Mouse (Mus musculus): Measurements from ENCODE around the gene Gimd1.

The Gimd1 gene

DNA sequence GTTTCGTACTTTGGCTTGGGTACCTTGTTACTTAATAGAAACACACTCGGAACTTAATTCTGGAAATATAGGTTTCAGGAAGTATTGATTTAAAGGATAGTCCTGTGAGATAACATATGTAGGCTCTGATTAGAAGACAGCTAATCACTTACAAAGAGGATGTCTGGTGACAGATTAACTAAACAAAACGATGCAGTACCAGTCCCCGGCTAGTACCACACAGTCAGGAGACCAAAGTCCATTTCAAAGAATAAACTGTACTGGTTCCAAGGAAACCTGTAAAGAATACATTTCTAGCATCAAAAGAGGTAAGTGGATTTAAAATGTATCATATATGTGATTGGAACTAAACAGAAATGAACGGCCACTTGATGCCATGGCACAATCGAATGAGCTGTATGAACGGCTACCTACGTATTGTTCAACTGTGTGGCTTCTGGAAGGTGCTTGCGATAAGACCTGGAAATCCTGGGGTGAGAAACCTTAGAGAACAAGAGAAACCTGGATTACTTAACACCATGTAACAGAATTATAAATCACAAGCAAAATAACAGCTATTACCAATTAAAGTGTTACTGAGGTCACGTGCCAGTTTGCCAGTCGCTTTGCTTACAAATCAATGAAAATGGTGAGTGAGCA lies at the start of gene Gimd1:
Gene Gimd1, plus strand, starts transcription at position 220 of the 639 bp plus-strand sequence.
- DNase-seq (ENCODE audit: low read depth in 2 of 2, low spot score in 2 of 2): no peak

DNA sequence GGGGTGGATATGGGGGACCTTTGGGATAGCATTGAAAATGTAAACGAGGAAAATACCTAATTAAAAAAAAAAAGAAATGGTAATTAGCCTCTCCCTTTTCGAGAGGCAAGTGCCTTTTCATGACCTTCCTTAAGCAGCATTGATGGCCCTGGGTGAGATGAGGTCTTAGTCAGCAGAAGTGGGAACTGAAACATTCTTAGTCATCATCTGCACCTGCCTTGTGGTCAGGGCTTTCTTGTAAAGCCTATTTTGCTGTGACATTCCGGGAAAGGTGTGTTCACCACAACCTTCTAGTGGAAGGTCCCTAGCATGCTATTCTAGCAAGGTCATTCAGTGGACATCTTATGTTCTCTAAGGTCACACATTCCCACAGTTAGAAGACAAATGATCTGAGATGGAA lies 48.4 kb upstream of the Gimd1 start:
- DNase-seq (ENCODE audit: low read depth in 2 of 2, low spot score in 2 of 2): no peak

DNA sequence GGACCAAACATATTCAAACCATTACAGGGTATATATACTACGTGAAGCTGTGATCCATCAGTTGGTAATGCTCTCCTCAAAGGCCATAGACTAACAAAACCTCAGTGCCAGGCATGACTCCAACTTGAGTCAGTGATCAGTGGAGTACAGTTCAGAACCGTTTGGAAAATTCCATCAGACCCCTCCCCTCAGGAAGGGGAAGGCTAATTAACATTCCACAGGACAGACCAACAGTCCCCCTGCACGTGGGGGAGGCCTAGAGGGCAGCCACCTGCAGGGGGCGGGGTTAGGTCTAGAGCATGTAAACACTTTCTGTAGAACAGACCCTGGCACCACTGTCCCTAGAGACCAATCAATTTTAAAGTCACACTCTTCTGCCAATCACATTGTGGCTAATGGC lies 47.3 kb upstream of the Gimd1 start:
- DNase-seq (ENCODE audit: low read depth in 2 of 2, low spot score in 2 of 2): no peak

DNA sequence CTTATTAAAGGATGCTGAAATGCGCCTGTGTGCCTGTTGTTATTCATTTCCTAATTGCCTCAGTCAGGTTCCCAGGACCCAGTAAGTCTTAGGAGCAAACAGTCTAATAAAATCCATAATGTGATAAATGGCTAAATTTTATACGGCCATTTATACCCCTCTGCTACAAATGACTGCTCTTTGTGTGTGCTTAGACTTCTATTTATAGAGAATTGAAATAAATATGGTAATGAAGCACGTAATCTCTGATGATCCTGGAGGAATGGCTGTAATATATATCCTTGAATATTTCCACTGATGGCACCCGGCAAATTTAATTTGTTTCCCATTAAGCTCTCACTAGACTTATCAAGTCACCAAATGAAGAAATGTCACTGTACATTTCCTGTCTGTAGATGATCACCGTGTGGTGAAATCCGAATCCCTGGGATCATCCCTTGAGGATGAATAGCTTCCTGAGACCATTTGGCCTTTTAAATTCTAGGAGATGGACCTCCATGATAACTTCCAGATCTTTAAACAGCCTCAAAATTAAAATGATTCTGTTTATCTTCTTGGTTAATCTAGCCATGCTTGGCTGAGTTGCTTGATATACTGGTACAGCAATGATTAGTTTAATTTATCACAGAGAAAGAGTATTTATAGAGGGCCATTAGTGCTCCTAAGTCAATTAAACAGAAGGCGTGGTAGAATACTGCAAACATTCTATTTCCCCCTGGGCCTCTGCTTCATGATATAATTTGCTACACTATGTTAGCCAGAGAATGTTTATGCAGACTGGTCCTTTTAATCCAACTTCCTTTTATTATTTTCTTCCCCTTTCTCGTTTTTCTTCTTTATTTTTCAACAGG lies 44.3 kb upstream of the Gimd1 start:
- DNase-seq (ENCODE audit: low read depth in 2 of 2, low spot score in 2 of 2): no peak

DNA sequence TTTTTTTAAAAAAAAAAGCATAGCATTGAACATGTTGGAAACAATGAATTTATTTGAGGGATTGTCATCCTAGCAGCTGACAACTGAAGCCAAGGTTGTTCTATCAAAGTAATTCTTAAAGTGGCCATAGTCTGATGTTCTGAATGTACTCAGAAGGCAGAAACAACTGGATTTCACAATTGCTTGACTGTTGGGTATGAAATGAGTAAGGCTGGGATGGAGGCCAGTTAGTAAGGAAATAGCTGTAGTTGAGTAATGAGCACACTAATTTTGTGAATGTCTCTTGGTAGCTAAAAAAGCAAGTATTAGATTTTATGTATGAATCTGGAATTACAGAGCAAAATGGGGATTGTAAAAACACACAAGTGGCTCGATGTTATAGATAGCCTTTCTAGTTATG lies 41.5 kb upstream of the Gimd1 start:
- DNase-seq (ENCODE audit: low read depth in 2 of 2, low spot score in 2 of 2): no peak

DNA sequence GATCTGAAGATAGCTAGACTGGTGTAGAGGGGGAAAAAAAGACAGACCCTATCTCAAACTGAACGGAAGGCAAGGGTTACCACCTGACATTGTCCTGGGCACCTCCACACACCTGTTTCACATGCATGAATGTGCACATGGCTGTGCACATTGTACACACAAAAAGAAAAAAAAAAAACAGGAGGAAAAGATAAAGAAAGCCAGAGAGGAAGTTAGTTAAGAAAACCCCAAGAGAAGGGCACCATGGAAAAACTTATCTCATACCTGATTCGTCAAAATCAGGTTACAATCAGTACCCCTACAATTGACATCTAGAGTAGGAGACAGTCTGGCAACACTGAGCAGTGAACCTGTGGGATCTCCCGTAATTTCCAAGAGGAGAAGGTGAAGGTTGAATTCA lies 39.6 kb upstream of the Gimd1 start:
- no peak for DNase-seq (ENCODE audit: low read depth in 2 of 2, low spot score in 2 of 2)

DNA sequence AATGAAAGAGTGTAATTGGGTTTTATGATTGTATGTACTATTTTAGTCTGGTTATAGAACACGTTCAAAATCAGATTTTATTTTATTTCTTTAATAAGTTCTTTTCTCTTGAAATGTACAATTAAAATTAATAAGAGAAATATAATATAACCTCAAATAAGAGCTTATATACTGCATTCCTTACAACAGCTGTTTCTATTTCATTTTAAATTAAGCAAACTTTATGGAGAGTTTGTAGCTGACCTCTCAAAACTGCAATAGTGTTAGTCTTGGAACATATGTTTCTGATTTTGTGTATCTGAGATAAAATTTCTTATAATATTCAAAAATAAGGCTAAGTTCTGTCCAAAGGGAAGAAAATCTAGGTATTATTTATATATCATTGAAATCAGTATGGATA lies 39.0 kb upstream of the Gimd1 start:
- no peak for DNase-seq (ENCODE audit: low read depth in 2 of 2, low spot score in 2 of 2)

DNA sequence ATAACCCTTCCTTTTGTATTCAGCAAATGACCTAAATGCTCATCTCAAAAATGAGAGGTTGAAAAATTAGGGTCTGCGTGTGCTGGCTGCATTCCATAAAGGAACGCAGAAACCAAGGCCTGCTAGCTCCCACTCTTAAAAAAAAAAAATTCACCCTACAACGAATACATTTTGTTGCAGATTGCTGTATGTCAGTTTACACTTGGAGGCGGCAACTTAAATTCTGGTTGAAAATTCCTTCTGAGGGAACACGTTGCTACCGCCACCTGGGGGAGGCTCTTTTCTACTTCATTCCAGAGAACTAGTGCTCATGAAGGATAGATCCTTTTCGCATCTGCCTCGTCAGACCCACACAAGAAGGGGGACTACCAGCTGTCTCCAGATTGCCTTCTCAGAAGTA lies 879 bp upstream of the Gimd1 start:
- no peak for DNase-seq (ENCODE audit: low read depth in 2 of 2, low spot score in 2 of 2)

DNA sequence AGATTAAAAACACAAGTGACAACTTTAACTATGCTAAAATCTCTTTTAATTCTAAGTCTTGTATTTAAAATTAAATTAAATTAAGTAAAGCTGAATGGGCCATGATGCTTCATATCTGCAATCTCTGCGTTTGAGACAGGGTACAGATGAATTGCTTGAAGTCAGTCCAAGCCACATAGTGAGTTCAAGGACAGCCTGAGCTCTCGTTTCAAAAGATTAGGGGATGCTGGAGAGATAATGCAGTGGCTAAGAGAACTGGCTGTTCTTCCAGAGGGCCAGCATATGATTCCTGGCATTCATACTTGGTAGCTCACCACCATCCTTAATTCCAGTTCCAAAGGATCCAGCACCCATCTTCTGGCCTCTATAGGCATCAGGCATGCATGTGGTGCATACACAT lies 3.6 kb downstream of the Gimd1 start:
- DNase-seq (ENCODE audit: low read depth in 2 of 2, low spot score in 2 of 2): no peak

DNA sequence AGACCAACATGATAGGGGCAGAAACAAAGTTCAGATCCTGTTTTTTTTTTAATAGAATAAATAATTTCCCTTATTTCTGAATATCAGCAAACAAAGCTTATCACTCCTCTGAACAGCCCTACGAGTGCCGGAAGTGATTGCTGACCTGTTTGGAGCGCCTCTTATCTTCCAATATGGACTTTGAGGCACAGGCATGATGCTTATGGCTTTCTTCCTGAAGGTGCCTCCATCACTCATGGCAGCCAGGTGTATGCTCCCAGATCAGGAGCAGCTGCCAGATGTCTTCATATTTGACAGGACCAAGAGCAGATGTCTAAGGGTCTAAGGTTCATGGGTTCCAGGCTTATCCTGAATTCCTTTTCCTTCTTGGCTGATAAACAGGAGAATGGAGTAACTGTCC lies 7.5 kb downstream of the Gimd1 start:
- no peak for DNase-seq (ENCODE audit: low read depth in 2 of 2, low spot score in 2 of 2)

DNA sequence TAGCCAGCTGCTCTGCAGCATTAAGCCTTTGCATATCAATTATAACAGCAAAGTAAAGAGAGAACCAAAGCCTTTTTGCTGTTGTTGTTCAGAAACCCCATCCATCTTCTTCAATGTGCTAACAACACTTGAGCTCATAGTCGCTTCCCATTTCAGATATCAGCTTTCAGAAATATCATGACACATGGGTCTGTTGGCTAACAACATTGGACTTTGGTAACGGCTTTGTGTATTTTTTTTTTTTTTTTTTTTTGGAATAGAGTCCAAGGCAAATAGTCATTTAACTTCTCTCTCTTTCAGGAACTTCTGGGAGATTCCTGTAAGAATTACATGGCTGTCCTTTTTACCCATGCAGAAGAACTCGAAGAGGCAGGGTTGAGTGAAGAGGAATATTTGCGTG lies 14.5 kb downstream of the Gimd1 start:
- no peak for DNase-seq (ENCODE audit: low read depth in 2 of 2, low spot score in 2 of 2)

DNA sequence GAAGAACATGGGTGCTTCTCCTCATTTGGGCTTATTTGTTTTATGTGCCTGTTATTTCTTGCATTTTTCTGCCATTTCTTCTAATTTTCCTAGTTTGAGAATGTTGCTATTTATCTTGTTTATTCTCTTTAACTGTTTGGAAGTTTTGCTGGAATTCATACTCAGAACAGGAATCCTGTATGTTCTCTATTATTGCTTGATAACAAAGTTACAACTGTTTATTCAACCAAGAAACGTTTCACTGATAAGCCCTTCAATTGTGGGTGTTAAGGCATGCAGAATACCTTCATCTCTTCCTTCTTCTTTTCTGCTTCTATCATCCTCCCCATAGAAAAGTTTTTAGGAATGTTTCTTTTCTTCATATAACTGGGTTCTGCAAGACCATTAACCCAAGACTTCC lies 17.2 kb downstream of the Gimd1 start:
- DNase-seq (ENCODE audit: low read depth in 2 of 2, low spot score in 2 of 2): no peak

DNA sequence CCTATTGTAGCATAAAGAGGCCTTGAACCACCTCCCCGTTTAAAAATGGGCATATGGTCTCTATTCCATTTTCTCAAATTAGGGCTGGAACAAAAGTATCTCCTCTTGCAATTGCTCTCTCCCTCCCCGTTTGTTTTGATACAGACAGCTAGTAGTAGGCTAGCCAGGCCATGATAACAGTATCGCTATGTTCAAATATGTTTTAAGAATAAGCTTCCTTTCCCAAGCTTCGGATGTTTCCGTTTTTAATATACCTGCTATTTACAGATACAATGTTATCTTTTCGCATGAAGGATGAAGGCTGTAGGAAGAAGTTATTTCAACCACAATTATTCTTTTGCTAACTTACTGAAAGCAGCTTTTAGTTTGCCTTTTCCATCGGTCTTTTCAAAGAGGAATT lies 19.7 kb downstream of the Gimd1 start:
- DNase-seq (ENCODE audit: low read depth in 2 of 2, low spot score in 2 of 2): no peak

DNA sequence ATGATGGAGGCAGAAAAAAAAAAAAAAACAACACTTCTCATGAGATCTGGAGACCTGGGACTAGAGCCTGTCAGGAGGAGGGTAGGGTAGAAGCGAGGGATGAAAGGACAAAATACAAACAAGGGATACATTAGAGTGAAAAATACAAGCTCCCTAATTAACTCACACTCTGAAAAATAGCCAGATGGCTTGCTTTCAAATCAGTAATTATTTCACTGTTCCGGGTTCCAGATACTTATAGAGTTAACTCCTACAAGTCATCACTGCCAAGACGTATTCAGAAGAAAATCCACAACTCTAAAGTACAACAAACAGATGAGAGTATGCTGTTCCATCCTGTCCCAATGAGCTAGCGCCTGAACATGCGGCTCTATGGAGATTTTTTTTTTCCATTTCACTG lies 20.6 kb downstream of the Gimd1 start:
- no peak for DNase-seq (ENCODE audit: low read depth in 2 of 2, low spot score in 2 of 2)

DNA sequence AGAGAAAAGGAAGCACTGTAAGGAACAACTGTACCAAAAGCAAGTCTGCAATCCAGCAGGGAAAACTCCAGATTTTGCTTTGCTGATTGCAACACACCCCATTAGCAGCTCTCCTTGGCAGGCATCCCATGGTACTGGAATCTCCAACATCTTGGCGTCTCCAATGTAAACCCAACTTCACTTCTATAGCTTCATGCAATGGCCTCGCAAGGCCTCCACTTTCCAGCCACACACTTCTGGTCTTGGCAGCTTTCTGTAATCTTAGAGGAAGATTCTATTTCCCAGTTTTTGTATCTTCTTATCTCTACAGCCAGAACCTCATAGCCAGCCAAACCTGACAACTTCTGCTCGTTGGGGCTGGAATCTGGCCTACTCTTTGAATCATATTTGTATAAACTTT lies 22.2 kb downstream of the Gimd1 start:
- DNase-seq (ENCODE audit: low read depth in 2 of 2, low spot score in 2 of 2): no peak

DNA sequence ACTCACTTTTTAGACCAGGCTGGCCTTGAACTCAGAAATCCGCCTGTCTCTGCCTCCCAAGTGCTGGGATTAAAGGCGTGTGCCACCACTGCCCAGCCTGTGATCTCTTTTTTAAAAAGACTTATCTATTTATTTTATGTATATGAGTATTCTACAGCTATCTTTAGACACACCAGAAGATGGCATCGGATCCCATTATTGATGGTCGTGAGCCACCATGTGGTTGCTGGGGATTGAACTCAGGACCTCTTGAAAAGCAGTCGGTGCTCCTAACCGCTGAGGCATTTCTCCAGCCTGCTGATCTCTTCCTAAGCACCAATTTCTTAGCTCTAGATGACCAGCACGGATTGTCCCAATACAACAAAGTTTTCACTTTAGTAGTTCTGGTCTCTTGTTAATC lies 24.3 kb downstream of the Gimd1 start:
- no peak for DNase-seq (ENCODE audit: low read depth in 2 of 2, low spot score in 2 of 2)

DNA sequence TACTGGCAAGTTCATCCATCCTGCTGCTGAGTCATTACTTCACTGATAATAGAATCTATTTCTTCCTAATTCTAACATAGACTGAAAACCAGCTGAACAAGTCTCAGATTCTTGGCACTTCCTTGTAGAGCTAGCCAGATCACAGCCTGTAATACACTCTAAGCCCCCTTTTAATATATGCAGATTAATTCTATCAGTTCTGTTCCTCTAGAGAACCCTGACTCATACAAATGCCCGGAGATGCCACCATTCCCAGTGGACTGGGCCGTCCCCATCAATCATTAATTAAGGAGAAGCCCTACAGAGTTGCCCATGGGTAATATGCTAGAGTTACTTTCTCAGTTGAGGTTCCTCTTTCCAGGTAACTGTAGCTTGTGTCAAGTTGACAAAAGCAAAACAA lies 26.3 kb downstream of the Gimd1 start:
- no peak for DNase-seq (ENCODE audit: low read depth in 2 of 2, low spot score in 2 of 2)

DNA sequence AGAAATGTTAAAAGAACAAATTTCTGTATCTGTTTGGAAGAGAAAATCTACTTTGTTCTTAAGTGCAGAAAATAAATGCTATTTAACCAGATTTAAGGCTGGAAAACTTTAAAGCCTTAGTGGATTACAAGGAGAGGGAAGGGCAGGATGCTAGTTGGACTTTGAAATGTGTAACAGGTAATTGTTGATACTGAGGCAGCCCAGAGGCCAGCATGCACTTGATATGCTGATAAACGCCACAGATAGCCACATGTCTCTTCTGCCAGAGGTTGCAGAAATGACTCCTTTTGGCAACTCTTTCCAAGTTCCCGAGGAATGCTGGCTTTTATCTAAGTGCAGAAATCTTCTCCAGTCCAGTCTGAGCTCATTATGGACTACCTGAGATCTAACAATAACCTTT lies 47.9 kb downstream of the Gimd1 start:
- DNase-seq (ENCODE audit: low read depth in 2 of 2, low spot score in 2 of 2): no peak

DNA sequence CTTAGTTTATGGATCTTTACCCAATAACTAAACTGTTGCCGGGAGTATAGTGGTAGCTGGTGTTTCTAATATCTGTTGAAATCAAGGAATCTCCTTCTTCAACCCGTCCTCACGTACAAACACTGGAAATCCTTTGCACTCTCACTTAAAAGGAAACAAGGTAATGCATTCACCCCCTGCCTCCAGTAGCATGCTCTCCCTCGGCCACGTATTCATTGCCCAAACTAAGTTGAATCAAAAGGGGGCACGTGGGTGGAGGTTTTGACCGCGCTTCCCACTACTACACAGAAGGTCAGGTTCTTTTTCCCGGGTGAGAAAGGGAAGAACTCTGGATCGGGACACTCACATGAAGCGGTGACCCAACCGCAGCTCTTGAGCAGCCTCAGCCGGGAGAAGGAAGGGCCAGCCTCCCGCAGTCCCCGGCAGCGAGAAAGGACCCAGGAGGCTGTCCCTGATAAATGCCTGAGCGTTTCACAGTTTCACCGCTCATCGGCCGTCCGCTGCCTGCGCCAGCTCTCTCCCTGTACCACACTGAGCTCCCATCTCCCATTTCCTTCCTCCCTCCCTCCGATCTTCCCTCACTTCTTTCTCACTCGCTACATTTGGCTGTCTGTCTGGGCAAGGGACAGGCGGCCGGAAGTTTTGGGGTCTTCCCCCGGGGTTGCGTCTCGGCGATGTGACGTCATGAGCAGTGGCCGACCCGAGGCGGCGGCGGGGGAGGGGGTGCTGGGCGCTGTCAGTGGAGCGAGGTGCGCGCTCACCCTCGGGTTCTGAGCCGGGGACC lies 54.0 kb downstream of the Gimd1 start, which contains the start of gene Tbck:
Gene Tbck, plus strand, starts transcription at position 698 of the 784 bp plus-strand sequence.
- DNase-seq (ENCODE audit: low read depth in 2 of 2, low spot score in 2 of 2): peak; percentile 88 to 92

DNA sequence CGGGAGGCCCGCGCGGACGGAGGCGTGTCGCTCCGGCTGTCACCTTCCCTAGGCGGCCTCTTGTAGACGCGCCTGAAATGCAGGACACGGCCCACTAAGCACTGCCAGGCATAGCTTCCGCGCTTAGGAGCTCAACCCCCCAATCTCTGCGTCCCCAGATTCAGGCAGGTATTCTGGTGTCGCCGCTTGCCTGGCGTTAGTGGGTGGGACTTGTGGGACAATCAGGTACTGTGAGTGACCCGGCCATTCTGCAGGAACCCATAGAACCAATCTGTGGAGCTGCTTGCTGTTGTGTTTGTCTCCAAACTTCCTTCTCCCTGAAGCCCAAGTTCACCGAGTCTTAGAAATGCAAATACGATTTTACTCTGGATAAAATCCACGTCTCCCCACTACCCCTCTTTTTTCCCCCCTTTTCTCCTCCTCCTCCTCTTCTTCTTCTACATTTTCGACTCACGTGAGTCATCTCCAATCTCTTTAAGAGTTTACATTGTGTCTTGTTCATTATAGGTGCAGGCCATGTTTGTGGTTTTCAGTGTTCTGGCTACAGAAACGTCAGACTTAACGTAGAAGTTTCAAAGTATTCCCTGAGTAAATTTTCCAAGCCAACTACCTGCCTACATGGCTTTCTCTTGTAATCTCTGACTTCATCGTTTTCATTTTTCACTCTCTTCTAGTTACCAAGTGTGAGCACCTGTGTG lies 54.8 kb downstream of the Gimd1 start, which contains the start of gene Aimp1:
Gene Aimp1, minus strand, starts transcription at position 140 of the 698 bp plus-strand sequence.
- no peak for DNase-seq (ENCODE audit: low read depth in 2 of 2, low spot score in 2 of 2)
